Mouse (Mus musculus) adrenal gland, postnatal 36 days (tissue): Measurements from ENCODE around the gene 1700001P01Rik. TPM values are rescaled to one million over a fixed set of nuclear protein-coding genes. Genes with fewer than 3 reads are reported as not detected.

Experiments used
- DNase-seq, 2 experiments: peaks; one replicate each; pipeline ENCODE4 v3.0.0; 2021; ENCODE audit warnings: mixed read lengths in 1 of 2
- long read RNA-seq, 2 experiments: library from polyadenylated mRNA; stranded (forward); transcript quantifications; one replicate each; pipeline ENCODE4 v2.0.0; 2021; ENCODE audit warnings: borderline sequencing depth in 2 of 2
- total RNA-seq, 2 experiments: library from RNA; stranded (reverse); gene quantifications; 2 replicates each; pipeline ENCODE4 v1.2.3; 2021

Gene 1700001P01Rik
- total RNA-seq, result not detected
- long read RNA-seq, experiment 1, result 0 reads
- long read RNA-seq, experiment 2, result 0 reads

DNA sequence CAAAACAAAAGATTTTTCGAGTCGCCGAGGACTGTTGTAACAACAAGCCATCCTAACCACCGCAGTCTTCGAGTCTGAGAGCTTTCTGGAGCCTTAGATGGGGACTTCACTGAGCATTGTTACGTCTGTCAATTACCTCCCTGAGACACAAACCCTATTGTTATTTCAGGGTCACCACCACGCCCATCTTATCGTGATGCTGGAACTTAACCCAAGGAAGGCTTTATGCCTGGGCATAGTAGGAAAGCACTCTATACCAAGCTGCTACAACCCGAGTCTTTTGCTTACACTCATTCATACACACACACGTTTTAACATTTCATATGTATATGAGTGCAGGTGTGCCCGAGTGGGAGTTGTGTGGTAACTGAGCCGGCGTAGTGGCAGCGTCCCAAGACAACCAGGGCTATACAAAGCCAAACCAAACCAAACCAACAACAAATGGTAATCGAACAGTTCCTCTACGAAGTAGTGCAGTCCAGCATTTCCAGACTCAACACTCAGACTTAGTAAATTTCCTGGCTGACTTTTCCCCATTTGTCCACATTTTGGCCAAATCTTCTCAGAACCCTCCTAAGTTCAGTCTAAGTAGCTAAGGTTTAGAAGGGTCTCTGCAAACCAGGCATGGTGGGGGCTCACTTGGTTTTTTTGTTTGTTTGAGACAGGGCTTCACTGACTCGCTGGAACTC, at the start of gene 1700001P01Rik:
Gene 1700001P01Rik, minus strand, starts transcription at position 111 of the 689 bp plus-strand sequence.
- DNase-seq, result no peak

DNA sequence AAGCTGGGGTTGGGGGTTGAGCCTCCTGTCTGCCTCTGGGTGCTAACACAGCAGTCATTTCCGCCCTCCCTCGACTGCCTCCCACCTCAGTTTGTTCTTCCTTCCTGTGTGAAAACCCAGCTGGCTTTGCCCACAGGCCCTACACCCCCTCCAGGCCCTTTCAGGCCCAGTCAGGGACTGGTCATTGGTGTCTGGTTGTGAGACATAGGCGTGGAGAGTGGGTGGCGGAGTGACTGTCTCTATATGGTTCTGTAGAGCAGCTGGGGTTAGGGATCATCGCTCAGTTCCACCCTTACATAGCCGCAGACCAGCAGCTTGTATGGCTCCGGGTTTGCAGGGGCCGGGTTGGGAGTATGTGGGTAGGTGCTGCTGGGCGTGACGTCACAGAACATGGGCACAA, 49.6 kb upstream of the 1700001P01Rik start:
- no peak for DNase-seq

DNA sequence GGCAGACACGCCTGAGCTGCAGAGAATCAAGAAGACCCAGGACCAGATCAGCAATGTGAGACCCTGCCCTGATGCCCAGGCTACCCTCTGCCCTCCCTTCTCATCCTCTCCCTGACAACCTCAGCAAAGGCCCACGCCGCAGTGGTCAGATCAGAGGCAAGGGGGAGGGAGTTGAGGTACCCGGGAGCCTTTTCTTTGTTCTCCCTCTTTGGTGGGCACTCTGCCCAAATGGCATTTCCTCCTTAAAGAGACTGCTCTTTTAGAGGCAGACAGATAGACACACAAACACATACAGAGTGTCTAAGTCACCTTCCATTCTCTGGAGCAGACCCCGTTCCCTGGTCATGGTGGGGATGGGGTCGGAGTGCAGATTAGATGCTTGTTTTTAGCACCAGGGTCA, 49.2 kb upstream of the 1700001P01Rik start:
- DNase-seq, result no peak

DNA sequence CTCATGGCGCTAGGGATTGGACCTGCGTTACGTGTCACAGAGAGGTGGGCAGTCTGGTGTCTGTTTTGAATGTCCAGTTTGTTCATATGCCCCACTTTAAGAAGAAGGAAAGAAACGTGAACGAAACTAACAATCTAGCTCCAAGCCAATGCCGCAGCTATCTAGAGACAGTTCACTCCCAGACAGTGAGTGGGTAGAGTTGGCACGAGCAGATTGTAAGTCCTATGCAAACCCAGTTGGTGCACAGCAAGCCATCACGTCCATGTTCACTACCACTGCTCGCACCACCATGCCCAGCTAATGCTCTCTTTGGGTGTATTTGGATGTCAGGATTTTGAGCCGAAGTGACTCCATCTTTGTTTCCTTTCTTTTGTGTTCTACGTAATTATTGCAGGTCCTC, 48.5 kb upstream of the 1700001P01Rik start:
- no peak for DNase-seq

DNA sequence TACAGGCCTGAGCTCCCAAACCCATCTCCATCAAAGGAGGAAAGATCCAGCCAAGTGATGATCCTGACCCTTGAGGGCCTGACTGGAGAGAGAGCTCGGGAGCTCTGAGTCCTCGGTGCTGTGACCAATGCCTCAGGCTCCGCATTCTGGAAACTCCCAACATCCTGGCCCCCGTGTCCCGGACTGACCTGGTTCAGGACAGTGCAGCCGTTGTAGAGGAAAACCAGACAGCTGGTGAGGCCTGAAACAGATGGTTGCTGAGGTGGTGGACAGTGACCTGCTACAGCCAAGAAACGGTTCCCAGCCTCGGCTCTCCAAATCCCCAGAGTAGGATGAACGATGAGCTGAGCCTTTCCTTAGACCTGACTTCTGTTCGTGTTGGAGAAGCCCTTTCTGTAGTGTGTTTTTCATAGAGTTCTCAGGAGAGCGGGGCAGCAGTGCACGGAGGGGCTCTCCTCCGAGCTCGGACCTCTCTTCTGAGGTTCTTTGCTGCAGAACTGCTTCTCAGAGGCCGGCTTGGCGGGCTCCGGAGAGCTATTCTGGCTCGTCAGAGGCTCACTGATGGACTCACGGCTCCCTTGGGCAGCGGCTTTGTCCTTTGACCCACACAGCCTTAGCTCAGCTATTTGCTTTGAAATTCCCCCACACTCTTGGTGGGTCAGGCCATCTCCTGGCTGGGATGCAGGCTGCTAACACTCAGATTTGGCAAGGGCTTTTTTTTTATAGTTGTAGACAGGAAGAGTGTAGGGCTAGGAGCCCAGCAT, 47.3 kb upstream of the 1700001P01Rik start:
- DNase-seq, result peak in 1 of 2 experiments; percentile 49

DNA sequence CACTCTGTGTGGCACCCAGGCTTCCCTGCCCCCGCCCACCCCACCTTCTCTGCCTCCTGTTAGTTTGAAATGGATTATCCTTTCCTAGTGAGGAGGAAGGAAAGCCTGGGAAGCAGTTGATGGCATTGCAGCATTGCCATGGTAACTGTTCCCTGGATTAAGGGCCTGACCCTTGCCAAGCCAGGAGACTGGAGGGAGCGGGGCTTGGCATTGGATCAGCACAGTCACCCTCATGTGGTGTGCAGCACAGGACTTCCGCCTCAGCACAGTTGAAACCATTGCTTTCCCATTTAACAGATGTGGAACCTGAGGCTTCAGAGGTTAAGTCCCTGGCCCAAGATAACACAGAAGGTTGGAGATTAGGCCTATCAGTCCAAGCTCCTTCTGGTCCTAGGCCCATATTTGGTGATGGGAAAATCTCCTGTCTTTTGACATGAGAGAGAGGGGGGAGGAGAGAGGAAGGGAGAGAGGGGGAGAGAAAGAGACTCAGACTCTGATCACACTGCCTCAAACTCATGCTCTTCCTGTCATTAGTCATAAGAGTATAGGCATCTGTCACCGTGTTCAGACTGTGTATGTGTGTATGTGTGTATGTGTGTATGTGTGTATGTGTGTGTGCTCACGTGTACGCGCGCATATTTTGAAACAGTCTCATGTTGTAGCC, 45.8 kb upstream of the 1700001P01Rik start:
- peak in 1 of 2 experiments; percentile 56 for DNase-seq

DNA sequence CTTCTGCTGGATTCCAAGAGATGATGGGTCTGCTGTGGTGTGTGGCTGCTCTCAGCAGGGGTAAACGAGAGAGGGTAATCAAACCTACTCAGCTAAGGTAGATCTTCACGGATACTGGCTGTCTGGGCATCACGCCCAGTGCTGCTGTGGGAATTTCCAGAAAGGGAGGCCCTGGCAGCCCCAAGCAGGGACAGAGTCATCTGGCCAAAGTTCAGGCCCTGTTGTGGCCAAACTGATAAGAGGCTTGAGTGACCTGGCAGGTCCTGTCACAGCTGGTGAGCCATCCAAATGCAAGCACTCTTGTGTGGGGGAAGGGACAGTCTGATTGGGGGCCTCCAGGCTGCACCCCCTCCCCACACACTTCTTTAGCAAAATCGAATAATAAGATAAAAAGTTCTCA, 45.1 kb upstream of the 1700001P01Rik start:
- peak; percentile 91 to 92 for DNase-seq

DNA sequence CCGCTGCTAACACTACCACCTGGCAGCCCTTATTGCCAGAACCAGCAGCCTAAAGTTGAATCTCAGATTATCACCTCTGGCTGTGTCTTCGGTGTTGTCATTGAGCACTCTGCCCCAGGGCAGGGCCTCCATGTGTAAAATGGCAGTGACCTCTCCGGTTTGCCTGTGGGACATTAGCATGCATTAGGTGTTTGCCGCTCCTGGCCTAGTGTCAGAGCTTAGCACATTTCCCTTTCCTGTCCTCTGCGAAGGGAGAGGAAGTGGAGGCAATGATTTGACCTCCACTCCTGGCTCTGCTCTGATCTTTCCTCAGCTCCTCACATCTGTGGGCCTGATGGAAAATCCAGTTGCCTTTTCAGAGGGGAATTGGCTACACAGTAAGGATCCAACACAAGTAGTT, 44.2 kb upstream of the 1700001P01Rik start:
- no peak for DNase-seq

DNA sequence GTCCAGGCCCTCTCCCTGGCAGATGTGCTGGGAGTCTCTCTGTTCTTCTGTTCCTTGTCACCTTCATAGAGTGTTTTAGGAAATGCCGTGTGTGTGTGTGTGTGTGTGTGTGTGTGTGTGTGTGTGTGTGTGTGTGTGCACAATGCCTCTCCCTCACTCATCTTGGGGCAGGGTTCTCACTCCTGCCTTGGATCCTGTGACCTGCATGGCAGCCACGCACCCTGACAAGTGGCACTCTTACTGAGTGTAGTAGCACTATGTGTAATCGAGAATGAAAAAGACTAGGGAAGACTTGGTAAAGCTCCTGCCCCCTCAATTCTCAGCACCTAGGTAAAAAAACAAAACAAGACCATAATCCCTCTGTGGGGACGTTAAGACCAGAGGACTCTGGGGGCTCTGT, 43.4 kb upstream of the 1700001P01Rik start:
- DNase-seq, result no peak

DNA sequence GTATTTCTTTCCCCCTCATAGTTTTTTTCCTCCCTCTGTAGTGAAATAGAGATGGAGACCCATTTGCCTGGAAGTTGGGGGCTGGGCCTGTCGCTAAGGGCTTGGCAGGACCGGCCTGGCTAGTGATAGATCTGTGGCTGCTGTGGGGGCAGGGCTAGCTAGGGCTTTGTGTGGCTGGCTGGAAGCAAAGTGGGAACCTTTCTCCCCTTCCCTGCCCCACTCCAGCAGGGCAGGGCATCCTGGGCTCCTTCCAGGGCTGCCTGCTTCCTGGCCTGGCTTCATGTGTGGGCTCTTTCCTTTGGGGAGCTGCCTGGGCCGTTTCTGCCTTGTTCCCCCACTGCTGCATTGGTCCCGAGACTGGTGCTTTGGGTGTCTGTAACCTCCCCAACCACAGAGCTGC, 42.9 kb upstream of the 1700001P01Rik start:
- peak in 1 of 2 experiments; percentile 67 for DNase-seq

DNA sequence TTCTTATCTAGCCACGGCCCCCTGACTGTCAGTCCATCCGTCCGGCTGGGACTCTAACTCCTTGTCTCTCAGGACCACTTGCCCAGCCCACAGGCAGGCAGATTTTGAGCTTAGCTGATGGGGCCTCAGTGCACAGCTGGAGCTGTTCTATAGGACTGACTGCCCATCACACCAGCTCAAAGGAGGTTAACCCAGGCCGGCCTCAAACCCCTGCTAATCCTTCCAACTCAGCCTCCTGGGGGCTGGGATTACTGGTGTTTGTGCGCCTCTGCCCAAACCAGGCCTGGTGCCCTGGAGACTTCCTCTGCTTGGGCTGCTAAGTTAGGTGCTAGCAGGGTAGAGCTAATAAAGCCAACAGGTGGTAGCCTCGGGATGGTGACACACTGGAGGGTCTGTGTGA, 42.3 kb upstream of the 1700001P01Rik start:
- DNase-seq, result no peak

DNA sequence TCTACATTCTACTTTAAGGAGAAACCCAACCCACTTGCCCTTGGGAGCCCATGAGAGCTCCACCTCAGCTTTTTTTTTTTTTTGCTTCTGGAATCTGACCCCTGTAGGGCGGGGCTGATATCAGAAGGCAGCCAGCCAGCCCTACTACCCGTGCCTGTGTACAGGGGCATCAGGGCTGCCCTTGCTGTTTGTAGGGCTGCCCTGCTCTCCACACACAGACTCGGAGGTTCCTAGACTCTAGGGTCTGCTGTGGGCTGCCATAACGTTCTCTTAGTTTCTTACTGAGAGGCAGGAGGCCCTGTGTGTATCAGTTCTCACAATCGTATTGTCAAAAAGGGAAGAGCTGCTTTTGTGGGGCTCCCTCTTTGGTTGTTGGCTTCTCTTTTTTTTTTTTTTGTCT, 41.7 kb upstream of the 1700001P01Rik start:
- peak in 1 of 2 experiments; percentile 72 for DNase-seq

DNA sequence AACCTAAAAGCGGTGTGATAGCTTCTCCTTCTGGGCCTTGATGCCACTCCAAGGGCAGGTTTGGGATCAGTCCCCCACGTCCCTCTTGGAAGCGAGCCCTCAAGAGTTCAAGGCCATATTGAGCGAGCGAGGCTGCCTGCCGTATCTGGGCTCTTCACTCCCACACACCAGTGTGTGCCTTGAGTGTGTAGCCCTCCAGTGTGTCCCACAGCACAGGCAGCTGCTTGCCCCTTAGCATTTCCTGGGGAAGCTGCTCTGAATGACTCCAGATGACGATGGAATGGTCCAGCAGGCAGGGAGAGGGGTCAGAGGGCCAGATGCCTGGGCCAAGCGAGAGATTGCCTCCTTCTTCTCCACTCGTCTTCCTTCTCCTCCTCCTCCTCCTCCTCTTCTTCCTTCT, 41.2 kb upstream of the 1700001P01Rik start:
- peak; percentile 60 to 63 for DNase-seq

DNA sequence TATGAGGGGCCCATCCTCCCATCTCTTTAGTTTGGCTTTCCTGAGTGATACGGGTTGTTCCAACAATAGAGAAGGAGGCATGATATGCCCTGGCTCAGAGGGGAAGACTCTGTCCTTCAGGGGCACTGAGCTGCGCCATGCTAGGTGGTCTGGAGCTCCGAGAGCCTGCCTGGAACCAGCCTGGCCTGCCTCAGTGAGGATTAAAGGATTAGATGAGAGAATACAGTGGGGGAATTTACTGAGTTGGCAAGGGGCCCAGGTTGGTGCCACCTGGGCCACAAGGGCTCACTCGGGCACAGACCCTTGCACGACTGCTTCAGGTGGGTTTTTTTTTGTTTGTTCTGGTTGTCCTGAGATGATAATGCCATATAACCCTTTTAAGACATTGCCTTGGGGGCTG, 40.5 kb upstream of the 1700001P01Rik start:
- no peak for DNase-seq

DNA sequence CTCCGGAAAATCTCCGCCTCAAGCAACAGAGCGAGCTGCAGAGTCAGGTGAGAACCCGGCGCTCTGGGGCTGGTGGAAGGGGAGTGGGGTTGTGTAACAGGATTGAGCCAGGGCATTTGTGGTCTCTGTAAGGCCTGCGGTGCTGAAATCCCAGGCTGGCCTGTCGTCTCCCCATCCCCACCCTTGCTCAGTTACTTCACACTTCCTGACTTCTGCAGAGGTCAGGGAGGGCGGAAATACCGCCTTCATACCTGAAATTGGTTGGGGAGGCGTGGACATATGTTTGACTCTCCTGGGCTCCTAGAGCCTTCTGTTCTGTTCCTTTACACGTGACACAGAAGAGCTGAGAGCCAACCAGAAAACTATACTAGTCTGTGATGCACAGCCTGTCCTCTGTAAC, 40.0 kb upstream of the 1700001P01Rik start:
- no peak for DNase-seq

DNA sequence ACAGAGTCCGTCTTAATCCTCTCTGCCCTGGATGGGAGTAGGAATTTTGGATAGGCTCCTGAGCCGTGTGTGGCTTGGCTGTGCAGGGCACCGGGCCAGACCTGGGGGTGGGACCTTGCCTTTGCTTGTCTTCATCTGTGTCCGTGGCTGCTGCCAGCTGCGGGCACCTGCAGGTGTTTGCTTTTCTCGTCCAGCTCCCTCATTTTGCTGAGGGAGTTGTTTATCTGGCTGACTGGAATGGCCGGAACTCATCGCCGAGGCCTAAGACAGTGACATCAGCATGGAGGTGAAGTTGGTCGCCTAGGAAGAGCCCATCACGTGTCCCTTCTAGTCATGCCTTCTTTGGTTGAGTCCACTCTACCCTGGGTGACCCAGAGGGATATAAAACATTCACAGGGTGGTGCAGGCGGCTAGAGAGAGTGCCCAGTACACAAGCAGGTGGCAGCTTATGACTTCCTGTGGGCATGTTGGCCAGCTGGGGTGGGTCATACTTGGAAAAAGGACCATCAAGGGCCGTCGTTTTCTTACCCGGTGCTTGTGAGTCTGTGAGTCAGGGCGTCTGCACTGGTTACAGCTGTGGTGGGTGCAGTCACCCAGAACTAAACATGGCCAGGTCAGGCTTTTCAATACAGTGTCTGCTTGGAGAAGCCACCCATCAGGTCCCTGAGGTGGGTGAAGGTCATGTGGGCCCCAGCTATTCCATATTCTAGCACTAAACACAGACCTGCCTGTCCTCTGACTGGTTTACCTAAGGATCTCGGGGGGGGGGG, 38.2 kb upstream of the 1700001P01Rik start:
- no peak for DNase-seq

DNA sequence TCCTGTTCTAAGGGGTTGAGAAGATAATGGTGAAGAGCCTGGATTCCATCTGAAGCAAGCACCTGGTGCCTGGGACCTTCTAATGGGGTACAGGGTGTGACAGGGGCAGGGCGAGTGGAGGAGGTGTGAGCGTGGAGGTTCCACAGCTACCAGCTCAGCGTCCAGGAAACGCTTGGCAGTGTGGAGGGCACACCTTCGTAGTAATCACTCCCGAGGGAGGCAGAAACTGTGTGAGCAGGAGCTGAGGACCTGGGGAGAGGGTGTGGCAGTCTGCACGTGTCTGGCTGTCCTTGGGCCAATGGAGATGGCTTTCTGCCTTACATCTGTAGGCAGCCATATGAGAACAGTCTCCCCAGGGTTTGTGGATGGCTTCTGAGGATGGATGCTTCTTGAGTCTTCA, 37.4 kb upstream of the 1700001P01Rik start:
- DNase-seq, result no peak

DNA sequence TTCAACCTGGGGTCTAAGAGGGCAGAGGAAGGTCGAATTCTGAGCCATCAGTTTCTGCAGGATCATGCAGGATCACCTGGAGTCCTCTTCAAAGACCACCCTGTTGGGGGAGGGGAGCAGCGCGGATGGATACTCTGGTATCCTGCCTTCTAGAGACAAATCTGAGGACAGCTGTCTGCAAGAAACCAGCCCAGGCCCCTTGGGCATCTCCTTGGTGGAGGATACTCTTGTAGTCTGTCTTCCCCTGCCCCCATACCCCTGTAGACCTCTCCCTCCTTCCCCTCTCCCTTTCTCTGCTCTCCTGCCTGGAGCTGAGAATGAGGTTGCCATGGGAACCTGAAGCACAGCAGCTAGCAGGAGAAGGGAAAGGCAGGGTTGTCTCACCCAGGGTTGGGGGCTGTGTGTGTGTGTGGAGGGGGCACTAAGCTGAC, 36.8 kb upstream of the 1700001P01Rik start:
- DNase-seq, result no peak

DNA sequence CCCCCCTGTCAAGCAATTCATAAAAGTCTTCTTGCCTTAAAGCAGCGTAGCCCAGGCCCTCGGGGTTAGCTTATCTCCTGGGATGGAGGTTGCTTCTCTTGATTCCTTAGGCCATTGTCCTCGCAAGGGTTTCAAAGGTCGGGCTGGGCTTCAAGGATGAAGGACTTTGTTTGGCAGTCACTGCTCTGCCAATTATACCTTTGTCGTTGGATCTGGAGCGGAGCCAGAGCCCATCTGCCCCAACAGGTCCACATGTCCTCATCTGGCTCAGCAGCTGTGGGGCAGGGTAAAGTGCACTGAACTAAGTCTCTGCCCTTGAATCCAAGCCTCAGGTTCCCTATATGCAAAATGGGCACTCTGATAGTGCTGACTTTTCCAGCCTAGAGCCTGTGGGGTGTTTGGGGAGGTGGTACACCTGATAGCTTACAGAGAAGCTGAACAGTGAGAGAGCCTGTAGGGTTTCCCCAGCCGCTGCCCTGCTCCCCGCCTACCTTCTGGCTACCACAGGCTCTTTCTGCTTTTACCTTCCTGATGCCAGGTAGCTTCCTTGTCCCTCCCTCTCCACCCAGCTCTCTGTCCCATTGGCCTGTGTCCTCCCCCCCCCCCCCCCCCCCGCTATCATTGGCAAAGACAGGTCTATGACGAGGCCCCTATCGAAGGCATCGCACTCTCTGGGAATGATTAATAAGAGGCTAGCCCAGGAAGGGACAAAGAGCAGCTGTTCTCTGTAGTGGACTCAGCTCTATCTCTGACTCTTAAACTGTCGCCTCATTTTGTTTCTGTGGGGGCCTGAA, 36.0 kb upstream of the 1700001P01Rik start:
- peak in 1 of 2 experiments; percentile 49 for DNase-seq

DNA sequence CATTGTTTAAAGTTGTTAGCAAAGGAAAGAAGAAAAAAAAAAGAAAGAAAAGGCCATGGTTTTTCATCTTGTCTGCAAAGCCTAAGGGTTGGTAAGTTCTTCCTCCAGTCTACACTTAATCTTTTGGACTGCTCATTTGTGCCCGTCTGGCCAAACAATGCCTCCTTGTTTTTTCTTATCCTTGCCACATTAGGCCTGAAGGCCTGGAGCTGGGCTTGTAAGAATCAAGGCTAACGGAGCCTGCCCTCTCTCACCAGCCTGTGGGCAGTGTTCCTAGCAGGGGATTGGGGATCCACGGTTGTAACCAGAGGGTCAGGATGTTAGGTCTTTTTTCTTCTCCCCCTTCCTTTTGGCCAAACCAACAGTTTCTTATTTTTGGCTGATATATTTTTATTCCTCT, 35.3 kb upstream of the 1700001P01Rik start:
- no peak for DNase-seq

DNA sequence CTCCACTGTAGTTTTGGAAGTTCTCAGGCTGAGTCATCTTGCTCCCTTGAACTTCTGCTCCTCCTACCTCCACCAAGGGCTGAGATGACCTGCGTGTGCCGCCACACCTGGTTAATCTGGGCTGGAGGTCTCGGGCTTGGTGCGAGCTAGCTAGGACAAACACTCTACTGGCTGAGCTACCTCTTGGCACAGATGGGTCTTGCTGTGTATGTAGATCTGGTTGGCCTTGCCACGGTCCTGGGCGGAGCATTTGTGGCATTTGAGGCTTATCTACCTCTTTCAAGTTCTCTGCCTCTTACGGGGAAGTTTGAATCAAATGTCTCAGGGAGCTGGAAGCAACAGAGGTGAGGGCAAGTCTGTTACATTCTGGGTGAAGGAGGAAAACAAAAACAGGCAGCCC, 34.6 kb upstream of the 1700001P01Rik start:
- peak; percentile 45 to 64 for DNase-seq
